Comparison of ENCODE assay signal across 7 mouse cellular contexts in genomic region chr10:43900883-43901570, GRCm38 (mm10). TPM values are rescaled to one million over a fixed set of nuclear protein-coding genes. Genes with fewer than 3 reads are reported as not detected.
DNase-seq lines count a peak whose midpoint lies in the region; ATAC-seq and TF ChIP-seq lines count a peak whose summit lies in the region.

No protein-coding gene starts in this region.

- peak overlapping the region; percentile 77 for H3K4me2 ChIP-seq in embryonic facial prominence, embryonic 12.5 days (replicated peaks)
- peak overlapping the region; percentile 84 for H3K4me2 ChIP-seq in hindbrain, postnatal 0 days (ENCODE audit: low read depth, low read length)
- H3K4me2 ChIP-seq in midbrain, embryonic 13.5 days (replicated peaks) = peak overlapping the region; percentile 82

- no peaks in the 10 kb centered on the region for H3K4me1 ChIP-seq in testis, adult 2 months (ENCODE audit: control insufficient read depth, insufficient read depth, low read length)
- peaks cover 7% of the 10 kb centered on the region; the same call in 1 of the 2 replicates for H3K4me1 ChIP-seq in embryonic facial prominence, embryonic 12.5 days
- H3K4me1 ChIP-seq in hindbrain, postnatal 0 days (ENCODE audit: insufficient read depth, low read length) = peaks cover 7% of the 10 kb centered on the region
- H3K4me1 ChIP-seq in midbrain, embryonic 13.5 days (replicated peaks) = peaks cover 15% of the 10 kb centered on the region

- H3K36me3 ChIP-seq in testis, adult 2 months (ENCODE audit: control insufficient read depth, insufficient read depth, low read length) = no peaks in the 10 kb centered on the region
- peaks cover 2% of the 10 kb centered on the region; the same call in 1 of the 2 replicates for H3K36me3 ChIP-seq in embryonic facial prominence, embryonic 12.5 days
- H3K36me3 ChIP-seq in hindbrain, postnatal 0 days (ENCODE audit: insufficient read depth, low read length) = no peaks in the 10 kb centered on the region
- H3K36me3 ChIP-seq in midbrain, embryonic 13.5 days = no peaks in the 10 kb centered on the region; the same call in 1 of the 2 replicates

- no peaks in the 10 kb centered on the region for H3K27me3 ChIP-seq in testis, adult 2 months (ENCODE audit: control insufficient read depth, insufficient read depth, low read length)
- no peaks in the 10 kb centered on the region for H3K27me3 ChIP-seq in embryonic facial prominence, embryonic 12.5 days
- H3K27me3 ChIP-seq in hindbrain, postnatal 0 days (ENCODE audit: insufficient read depth, low read length) = no peaks in the 10 kb centered on the region
- no peaks in the 10 kb centered on the region for H3K27me3 ChIP-seq in midbrain, embryonic 13.5 days

- intact Hi-C loops in gastrocnemius, postnatal 36 days (cut with DNase I) = loop anchor here (5.0 kb wide), 1 partner anchor 324 kb away; the partner anchor contains the start of gene Cd24a

- 0 out of 2 replicates have a peak, but pooled peaks have one; percentile 19 for ATAC-seq in embryonic facial prominence, embryonic 12.5 days (ENCODE audit: insufficient number of reproducible peaks, insufficient read depth, low FRiP score, low TSS enrichment)
- ATAC-seq in hindbrain, postnatal 0 days = no peak; the same call in 1 of the 2 replicates
- peak; percentile 74 for ATAC-seq in midbrain, embryonic 13.5 days

- no peak for TF ChIP-seq POLR2A in testis, adult 2 months (IDR thresholded peaks at IDR 0.05; ENCODE audit: control insufficient read depth, low read depth, low read length)

- peak overlapping the region; percentile 96 for H3K4me3 ChIP-seq in testis, adult 2 months (ENCODE audit: control insufficient read depth, low read depth, low read length)
- peak overlapping the region; percentile 80 for H3K4me3 ChIP-seq in embryonic facial prominence, embryonic 12.5 days
- peak overlapping the region; percentile 83 for H3K4me3 ChIP-seq in hindbrain, postnatal 0 days (ENCODE audit: low read length)
- peak overlapping the region; percentile 76 for H3K4me3 ChIP-seq in midbrain, embryonic 13.5 days (replicated peaks)

- no peaks in the 10 kb centered on the region for H3K9me3 ChIP-seq in embryonic facial prominence, embryonic 12.5 days
- H3K9me3 ChIP-seq in hindbrain, postnatal 0 days (ENCODE audit: low read length) = no peaks in the 10 kb centered on the region
- no peaks in the 10 kb centered on the region for H3K9me3 ChIP-seq in midbrain, embryonic 13.5 days

- TF ChIP-seq CTCF in testis, adult 2 months (IDR thresholded peaks at IDR 0.05; ENCODE audit: control insufficient read depth, insufficient read depth, insufficient replicate concordance, low read depth, low read length) = no peak
- no peak; the same call in 1 of the 2 replicates for TF ChIP-seq CTCF in hindbrain, postnatal 0 days (IDR thresholded peaks at IDR 0.05; ENCODE audit: low read depth)

- H3K9ac ChIP-seq in embryonic facial prominence, embryonic 12.5 days = peak overlapping the region; percentile 63
- peak overlapping the region; percentile 66 for H3K9ac ChIP-seq in hindbrain, postnatal 0 days (replicated peaks; ENCODE audit: low read length)
- H3K9ac ChIP-seq in midbrain, embryonic 13.5 days (replicated peaks) = peak overlapping the region; percentile 76

- peak overlapping the region; percentile 95 for H3K27ac ChIP-seq in testis, adult 2 months (ENCODE audit: control insufficient read depth, insufficient read depth, low read depth, low read length)
- H3K27ac ChIP-seq in embryonic facial prominence, embryonic 12.5 days = peak overlapping the region; percentile 69
- peak overlapping the region; percentile 66 for H3K27ac ChIP-seq in hindbrain, postnatal 0 days
- no peak overlapping the region for H3K27ac ChIP-seq in midbrain, embryonic 13.5 days

- no peak for DNase-seq in testis, postnatal 14 days (ENCODE audit: low spot score)
- DNase-seq in hindbrain, postnatal 0 days (ENCODE audit: low spot score) = peak; percentile 56
- DNase-seq in gastrocnemius, postnatal 36 days = no peak
- DNase-seq in right cerebral cortex, postnatal 25 days = no peak

- 7% methylated on average over 30 of the region's 30 CpGs for WGBS in embryonic facial prominence, embryonic 12.5 days
- 8% methylated on average over 30 of the region's 30 CpGs for WGBS in hindbrain, postnatal 0 days
- 9% methylated on average over 30 of the region's 30 CpGs for WGBS in midbrain, embryonic 13.5 days

RNA-seq across cellular contexts. Expression of gene Qrsl1, which starts 0.5 kb away (rescaled TPM):
- polyA plus RNA-seq in testis, adult 2 months (2012; rRNA removed) = 12.0 and 12.9 TPM in 2 replicates
- polyA plus RNA-seq in embryonic facial prominence, embryonic 12.5 days (2016; fragmentation: Nextera tagmentation; extraction: Ambion mirVana) = 25.2 and 26.0 TPM in 2 replicates
- 16.9 and 19.0 TPM in 2 replicates for total RNA-seq in hindbrain, postnatal 0 days (2014; rRNA removed)
- 20.1 and 20.7 TPM in 2 replicates for polyA plus RNA-seq in hindbrain, postnatal 0 days (2015; fragmentation: Nextera tagmentation; extraction: Ambion mirVana)
- 20.7 and 23.5 TPM in 2 replicates for polyA plus RNA-seq in midbrain, embryonic 13.5 days (2015; fragmentation: Nextera tagmentation; extraction: Ambion mirVana)
- 10 to 100 TPM; 14.1 to 15.0 TPM for total RNA-seq in gastrocnemius, postnatal 36 days (2021)

RNA-seq across cellular contexts. Expression of gene Rtn4ip1, which starts 0.6 kb away (rescaled TPM):
- 16.9 and 20.8 TPM in 2 replicates for polyA plus RNA-seq in testis, adult 2 months (2012; rRNA removed)
- 15.8 and 16.2 TPM in 2 replicates for polyA plus RNA-seq in embryonic facial prominence, embryonic 12.5 days (2016; fragmentation: Nextera tagmentation; extraction: Ambion mirVana)
- total RNA-seq in hindbrain, postnatal 0 days (2014; rRNA removed) = 4.2 and 4.4 TPM in 2 replicates
- polyA plus RNA-seq in hindbrain, postnatal 0 days (2015; fragmentation: Nextera tagmentation; extraction: Ambion mirVana) = 10.4 and 11.7 TPM in 2 replicates
- 15.6 and 15.9 TPM in 2 replicates for polyA plus RNA-seq in midbrain, embryonic 13.5 days (2015; fragmentation: Nextera tagmentation; extraction: Ambion mirVana)
- 10 to 100 TPM; 22.0 to 22.8 TPM for total RNA-seq in gastrocnemius, postnatal 36 days (2021)
